Mouse (Mus musculus) ES-E14 (cell line): Measurements from ENCODE around the gene Parg. TPM values are rescaled to one million over a fixed set of nuclear protein-coding genes. Genes with fewer than 3 reads are reported as not detected.

Experiments
- DNase-seq: peaks from one replicate; pipeline ENCODE4 v3.0.0-alpha.2; 2013; ENCODE audit warnings: low read depth, low spot score
- H3K27ac ChIP-seq: 2 replicates; pipeline ENCODE4 v1.5.1; 2012; ENCODE audit warnings: low read depth, mild to moderate bottlenecking, low read length, moderate library complexity, mixed read lengths; ENCODE audit not compliant: poor library complexity, insufficient read depth, severe bottlenecking
- H3K36me3 ChIP-seq: 2 replicates; pipeline ENCODE4 v1.6.1; 2012; ENCODE audit warnings: mild to moderate bottlenecking, low read length, moderate library complexity, mixed read lengths; ENCODE audit not compliant: control insufficient read depth, poor library complexity, insufficient read depth, severe bottlenecking
- H3K4me1 ChIP-seq, 2 experiments: fragments of 150-350 bp in 1 of 2; sonication (generic) in 1 of 2; 2 replicates each; pipeline ENCODE4 v1.6.1; 2012; ENCODE audit warnings: low read length in 2 of 2, mild to moderate bottlenecking in 1 of 2, mixed read lengths in 1 of 2; ENCODE audit not compliant: control insufficient read depth in 2 of 2, insufficient read depth in 2 of 2, poor library complexity in 1 of 2
- H3K4me3 ChIP-seq, 2 experiments: fragments of 150-350 bp in 1 of 2; sonication (generic) in 1 of 2; 2 replicates each; pipeline ENCODE4 v1.5.1; 2012; ENCODE audit warnings: low read length in 2 of 2, low read depth in 1 of 2, mild to moderate bottlenecking in 1 of 2, mixed read lengths in 1 of 2; ENCODE audit not compliant: insufficient read depth in 1 of 2, poor library complexity in 1 of 2, severe bottlenecking in 1 of 2
- H3K9ac ChIP-seq: 2 replicates; pipeline ENCODE4 v1.6.1; 2012; ENCODE audit warnings: low read depth, mild to moderate bottlenecking, low read length, mixed read lengths; ENCODE audit not compliant: poor library complexity, insufficient read depth, severe bottlenecking
- H3K9me3 ChIP-seq: fragments of 150-350 bp; sonication (generic); 2 replicates; pipeline ENCODE4 v1.6.1; 2012; ENCODE audit warnings: low read depth, mild to moderate bottlenecking, low read length; ENCODE audit not compliant: control insufficient read depth, insufficient read depth
- CHD2 ChIP-seq: IDR thresholded peaks from 2 replicates; pipeline ENCODE4 v1.6.1; 2014; ENCODE audit warnings: mild to moderate bottlenecking, low read depth, low read length, inconsistent platforms
- HCFC1 ChIP-seq: IDR thresholded peaks from 2 replicates; pipeline ENCODE4 v1.6.1; 2012; ENCODE audit warnings: low read length, inconsistent platforms, borderline replicate concordance; ENCODE audit not compliant: insufficient read depth
- MAFK ChIP-seq: IDR thresholded peaks from 2 replicates; pipeline ENCODE4 v1.6.1; 2014; ENCODE audit warnings: mild to moderate bottlenecking, low read depth, low read length, inconsistent platforms; ENCODE audit not compliant: insufficient read depth
- ZC3H11A ChIP-seq: IDR thresholded peaks from 2 replicates; pipeline ENCODE4 v1.6.1; 2012; ENCODE audit warnings: low read depth, mild to moderate bottlenecking, inconsistent platforms, low read length, borderline replicate concordance
- ZNF384 ChIP-seq: IDR thresholded peaks from 2 replicates; pipeline ENCODE4 v1.6.1; 2012; ENCODE audit warnings: low read depth, low read length, inconsistent platforms
- in situ Hi-C, 2 experiments: fragments of 600-800 bp; cut with MboI; formaldehyde crosslinking; loops; one replicate each; pipeline ENCODE4 v1.15.1; 2025; ENCODE audit warnings: low sequenced_read_pairs in 2 of 2, inconsistent platforms in 1 of 2; ENCODE audit not compliant: unreplicated experiment in 2 of 2
- total RNA-seq: library from RNA; depleted of rRNA; stranded (reverse); fragments of 300-350 nt; gene quantifications from 2 replicates; pipeline ENCODE4 v1.2.3, GENCODE M21; 2012; rRNA removed

The Parg gene
- total RNA-seq, 1 experiment = 56.9 TPM

DNA sequence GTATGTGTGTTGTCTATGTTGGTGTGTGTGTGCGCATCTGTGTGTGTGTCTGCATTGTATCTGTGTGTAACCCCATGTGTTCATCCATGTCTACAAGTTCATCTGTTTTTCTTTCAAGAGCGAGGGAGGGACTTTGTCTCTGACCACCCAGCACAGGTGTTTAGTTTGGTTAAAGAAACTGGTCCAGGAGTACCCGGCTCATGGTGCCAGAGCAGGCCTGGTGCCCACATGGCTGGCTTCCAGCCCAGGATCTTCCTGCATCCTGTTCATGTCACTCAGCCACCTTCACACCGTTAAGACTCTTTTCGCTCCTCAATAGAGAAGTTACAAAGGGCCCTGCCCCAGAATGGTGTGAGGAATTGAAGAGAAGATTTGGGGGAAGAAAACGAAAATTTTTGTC is 134.3 kb downstream of the Parg start:
- H3K4me3 ChIP-seq = no peak overlapping the region
- no peaks in the 10 kb centered on the region for H3K4me1 ChIP-seq
- in situ Hi-C loops = no loop called here
- H3K27ac ChIP-seq = no peak overlapping the region
- no peak for TF ChIP-seq MAFK
- TF ChIP-seq HCFC1 = no peak
- no peak for TF ChIP-seq ZNF384
- TF ChIP-seq CHD2 = no peak
- TF ChIP-seq ZC3H11A = no peak
- H3K9me3 ChIP-seq = no peaks in the 10 kb centered on the region
- no peak overlapping the region for H3K9ac ChIP-seq
- no peak for DNase-seq
- peaks cover 83% of the 10 kb centered on the region for H3K36me3 ChIP-seq

- H3K9me3 ChIP-seq = no peaks in the 10 kb centered on the region
- no peak overlapping the region for H3K4me3 ChIP-seq
- peaks cover 86% of the 10 kb centered on the region for H3K36me3 ChIP-seq
- in situ Hi-C loops = no loop called here
- DNase-seq = no peak
- TF ChIP-seq ZC3H11A (no peak), HCFC1 (no peak), MAFK (no peak), ZNF384 (no peak), CHD2 (no peak)
- no peak overlapping the region for H3K27ac ChIP-seq
- H3K4me1 ChIP-seq = no peaks in the 10 kb centered on the region
- no peak overlapping the region for H3K9ac ChIP-seq
These were observed 134.8 kb downstream of the Parg start for GRCm38 (mm10) chr14:32336547-32336946.

DNA sequence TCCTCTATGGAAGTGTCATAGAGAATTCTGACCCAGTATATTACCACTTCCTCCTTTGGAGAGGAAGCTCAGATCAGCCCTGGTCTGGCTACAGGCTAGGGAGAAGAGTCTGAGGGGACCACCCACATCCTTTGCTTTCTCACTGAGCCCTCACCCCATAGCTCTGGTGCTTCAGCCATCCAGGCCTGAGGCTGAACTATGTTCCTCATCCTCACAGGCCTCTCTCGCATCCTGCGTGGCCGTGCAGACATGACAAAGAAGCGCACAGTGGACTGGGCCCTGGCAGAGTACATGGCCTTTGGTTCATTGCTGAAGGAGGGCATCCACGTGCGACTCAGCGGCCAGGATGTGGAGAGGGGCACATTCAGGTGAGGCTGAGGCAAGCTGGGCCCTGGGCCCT is 140.1 kb downstream of the Parg start:
- Histone ChIP-seq H3K27ac (no peak overlapping the region), H3K9me3 (no peaks in the 10 kb centered on the region), H3K9ac (no peak overlapping the region), H3K36me3 (peaks cover 88% of the 10 kb centered on the region), H3K4me3 (no peak overlapping the region), H3K4me1 (no peaks in the 10 kb centered on the region)
- TF ChIP-seq ZNF384 = no peak
- no peak for TF ChIP-seq CHD2
- in situ Hi-C loops = no loop called here
- DNase-seq = no peak

- in situ Hi-C loops = no loop called here
- no peak for DNase-seq
- Histone ChIP-seq H3K9me3 (no peaks in the 10 kb centered on the region), H3K36me3 (peaks cover 81% of the 10 kb centered on the region), H3K4me1 (no peaks in the 10 kb centered on the region), H3K4me3 (no peak overlapping the region), H3K9ac (no peak overlapping the region), H3K27ac (no peak overlapping the region)
- TF ChIP-seq ZNF384 (no peak), MAFK (no peak), ZC3H11A (no peak)
These were observed 142.4 kb downstream of the Parg start for GRCm38 (mm10) chr14:32344176-32344575.

GRCm38 (mm10) chr14:32344694-32345093 is 142.9 kb downstream of the Parg start:
- Histone ChIP-seq H3K9ac (no peak overlapping the region), H3K27ac (no peak overlapping the region), H3K9me3 (no peaks in the 10 kb centered on the region), H3K36me3 (peaks cover 76% of the 10 kb centered on the region), H3K4me3 (no peak overlapping the region), H3K4me1 (no peaks in the 10 kb centered on the region)
- DNase-seq = no peak
- no peak for TF ChIP-seq ZC3H11A
- no peak for TF ChIP-seq HCFC1
- TF ChIP-seq ZNF384 = no peak
- TF ChIP-seq CHD2 = no peak
- no peak for TF ChIP-seq MAFK
- in situ Hi-C loops = no loop called here

Other genes with a start within 250 kb of the Parg start
- 0.05 TPM in 1 of 2 replicates, not detected in the other for gene Galnt15, start 173.0 kb upstream of the Parg start, total RNA-seq
- 44.0 and 45.7 TPM in 2 replicates for gene Oxnad1, start 116.6 kb upstream of the Parg start, total RNA-seq
- 52.4 and 75.8 TPM in 2 replicates for gene Dph3, start 116.2 kb upstream of the Parg start, total RNA-seq
- not detected in 2 replicates for gene Msmb, start 59.9 kb upstream of the Parg start, total RNA-seq
- 53.7 and 89.6 TPM in 2 replicates for gene Ncoa4, start 42.1 kb upstream of the Parg start, total RNA-seq
- 400 and 428 TPM in 2 replicates for gene Timm23, start 51 bp upstream of the Parg start, total RNA-seq
- 46.6 and 77.5 TPM in 2 replicates for gene Ogdhl, start 120.1 kb downstream of the Parg start, total RNA-seq
- 0.58 TPM in 1 of 2 replicates, not detected in the other for gene 1700024G13Rik, start 186.4 kb downstream of the Parg start, total RNA-seq